Mouse (Mus musculus) forebrain, postnatal 0 days (tissue): ENCODE measurements at regions not wholly inside any gene's neighbourhood (a gene's known extent, or its start where the extent isn't known, plus 50 kb on each side); places are given as distances from the start of the nearest gene placed in this dataset.
A peak's percentile ranks its signal among the peaks of the same experiment; 100 is the strongest.

ENCODE experiments used
- ATAC-seq: fragments of 200-750 bp; cut with Nextera tagmentation; 2 replicates; pipeline ENCODE4 v1.8.0; 2017; ENCODE audit warnings: mild to moderate bottlenecking, moderate library complexity
- DNase-seq: peaks from one replicate; pipeline ENCODE4 v3.0.0-alpha.2; 2015
- H3K27ac ChIP-seq: fragments of 300-500 bp; sonication (generic); 2 replicates; pipeline ENCODE4 v1.5.1; 2014; ENCODE audit warnings: low read depth, mild to moderate bottlenecking, antibody characterized with exemption, low read length, moderate library complexity, mixed read lengths
- H3K27me3 ChIP-seq: fragments of 300-500 bp; sonication (generic); 2 replicates; pipeline ENCODE4 v1.6.1; 2014; ENCODE audit warnings: mild to moderate bottlenecking, low read length, mixed read lengths; ENCODE audit not compliant: insufficient read depth
- H3K36me3 ChIP-seq: fragments of 300-500 bp; sonication (generic); 2 replicates; pipeline ENCODE4 v1.6.1; 2014; ENCODE audit warnings: mild to moderate bottlenecking, moderate library complexity; ENCODE audit not compliant: insufficient read depth
- H3K4me1 ChIP-seq: fragments of 300-500 bp; sonication (generic); 2 replicates; pipeline ENCODE4 v1.6.1; 2014; ENCODE audit warnings: antibody characterized with exemption; ENCODE audit not compliant: insufficient read depth
- H3K4me2 ChIP-seq: fragments of 300-500 bp; sonication (generic); 2 replicates; pipeline ENCODE4 v1.6.1; 2014; ENCODE audit warnings: low read depth, mild to moderate bottlenecking, moderate library complexity
- H3K4me3 ChIP-seq: fragments of 300-500 bp; sonication (generic); 2 replicates; pipeline ENCODE4 v1.5.1; 2014; ENCODE audit warnings: low read depth, low read length, mixed read lengths
- H3K9ac ChIP-seq: fragments of 300-500 bp; sonication (generic); 2 replicates; pipeline ENCODE4 v1.6.1; 2014; ENCODE audit warnings: mild to moderate bottlenecking
- H3K9me3 ChIP-seq: fragments of 300-500 bp; sonication (generic); 2 replicates; pipeline ENCODE4 v1.6.1; 2016; ENCODE audit warnings: low read length
- CTCF ChIP-seq: sonication (generic); IDR thresholded peaks from 2 replicates; pipeline ENCODE4 v1.5.1; 2016; ENCODE audit warnings: antibody characterized with exemption, control low read depth, low read depth
- WGBS: fragments of 180-500 bp; shearing (Covaris S2); extraction: QIAGEN DNeasy Blood & Tissue Kit; methylation state at CpG from one replicate; pipeline ENCODE4 v1.1.7; 2014; 5-methylcytosine and 5-hydroxymethylcytosine counted together

- WGBS, result 43% methylated on average over 8 of the region's 8 CpGs
- no peak overlapping the region for H3K27ac ChIP-seq
- H3K9me3 ChIP-seq, result no peaks in the 10 kb centered on the region
- no peak overlapping the region for H3K4me2 ChIP-seq
- TF ChIP-seq CTCF, result no peak
- H3K27me3 ChIP-seq, result no peaks in the 10 kb centered on the region
- no peak for ATAC-seq
- no peak for DNase-seq
- no peak overlapping the region for H3K4me3 ChIP-seq
- H3K36me3 ChIP-seq, result no peaks in the 10 kb centered on the region
- no peaks in the 10 kb centered on the region for H3K4me1 ChIP-seq
- no peak overlapping the region for H3K9ac ChIP-seq
Measured at GRCm38 (mm10) chr8:15610217-15610616, 564.3 kb upstream of the BB014433 start.

- 49% methylated on average over 7 of the region's 7 CpGs for WGBS
- H3K9ac ChIP-seq, result no peak overlapping the region
- H3K9me3 ChIP-seq, result no peaks in the 10 kb centered on the region
- DNase-seq (no peak), ATAC-seq (no peak)
- H3K4me1 ChIP-seq, result no peaks in the 10 kb centered on the region
- no peak for TF ChIP-seq CTCF
- H3K4me2 ChIP-seq, result no peak overlapping the region
- H3K27me3 ChIP-seq, result no peaks in the 10 kb centered on the region
- no peak overlapping the region for H3K27ac ChIP-seq
- no peak overlapping the region for H3K4me3 ChIP-seq
- H3K36me3 ChIP-seq, result no peaks in the 10 kb centered on the region
Measured at GRCm38 (mm10) chr8:15607598-15608215, 561.8 kb upstream of the BB014433 start.

DNA sequence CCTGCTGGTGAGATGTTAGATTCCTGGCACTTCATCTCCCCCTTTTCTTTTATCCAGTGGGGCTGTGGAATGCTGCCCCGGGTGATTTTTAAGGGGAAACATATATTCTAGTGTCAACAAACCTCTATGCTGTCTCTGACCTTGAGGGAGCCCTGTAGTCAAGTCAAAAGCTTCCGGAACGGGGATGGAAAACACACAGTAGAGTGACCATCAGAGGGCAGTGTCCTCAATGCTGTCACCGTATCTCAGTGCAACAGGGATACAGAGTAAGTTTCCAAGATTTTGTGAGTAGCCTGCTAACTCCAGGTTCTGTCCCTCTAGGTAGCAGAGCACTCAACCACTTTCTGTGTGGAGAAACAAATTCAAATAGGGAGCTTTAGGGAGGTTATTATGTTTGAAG lies 555.7 kb upstream of the BB014433 start:
- Histone ChIP-seq H3K36me3 (no peaks in the 10 kb centered on the region), H3K4me3 (no peak overlapping the region), H3K27ac (no peak overlapping the region), H3K4me2 (no peak overlapping the region), H3K4me1 (no peaks in the 10 kb centered on the region), H3K9me3 (no peaks in the 10 kb centered on the region), H3K9ac (no peak overlapping the region), H3K27me3 (no peaks in the 10 kb centered on the region)
- WGBS, result 75% methylated on average over 4 of the region's 4 CpGs
- TF ChIP-seq CTCF, result peak; percentile 30
- DNase-seq (no peak), ATAC-seq (no peak)

DNA sequence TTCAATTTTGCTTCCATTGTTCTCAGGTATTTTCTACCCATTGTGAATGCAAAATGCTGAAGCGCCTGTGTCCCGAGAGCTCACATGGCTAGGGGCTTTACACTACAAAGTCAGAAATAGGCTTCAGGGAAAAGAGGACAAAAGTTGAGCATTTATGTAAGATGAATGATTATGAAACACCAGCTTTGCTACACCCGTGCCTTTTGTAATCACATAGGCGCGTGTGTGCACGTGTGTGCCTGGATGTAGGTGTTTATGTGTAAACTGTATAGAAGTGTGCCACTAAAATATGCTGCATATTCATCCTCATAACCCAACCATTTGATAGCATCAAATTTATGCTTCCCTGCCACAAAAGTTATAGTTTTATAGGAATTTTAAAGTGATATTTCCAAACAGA lies 547.2 kb upstream of the BB014433 start:
- Histone ChIP-seq H3K9me3 (no peaks in the 10 kb centered on the region), H3K4me3 (no peak overlapping the region), H3K4me2 (no peak overlapping the region), H3K27me3 (no peaks in the 10 kb centered on the region), H3K27ac (no peak overlapping the region), H3K4me1 (no peaks in the 10 kb centered on the region), H3K9ac (no peak overlapping the region), H3K36me3 (no peaks in the 10 kb centered on the region)
- no peak for DNase-seq
- no peak for ATAC-seq
- 78% methylated on average over 6 of the region's 6 CpGs for WGBS
- no peak for TF ChIP-seq CTCF

DNA sequence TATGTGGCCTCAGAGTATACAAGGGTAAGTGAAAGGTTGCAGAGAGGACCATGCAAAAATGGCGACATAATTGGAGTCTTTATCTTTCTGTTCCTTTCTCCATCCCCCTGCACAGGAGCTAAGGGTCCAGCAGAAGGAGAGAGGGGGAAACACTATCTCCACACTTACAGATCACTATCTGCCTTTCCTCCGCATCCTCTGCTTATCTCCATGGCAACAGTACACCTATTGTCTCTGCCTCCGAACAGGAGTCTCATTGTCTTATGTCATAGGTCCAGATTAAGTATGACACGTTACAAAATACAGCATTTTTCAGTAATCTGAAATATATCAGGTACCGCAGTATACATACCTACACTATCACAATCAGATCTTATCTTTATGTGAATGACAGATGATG lies 537.9 kb upstream of the BB014433 start:
- H3K36me3 ChIP-seq, result no peaks in the 10 kb centered on the region
- no peak overlapping the region for H3K9ac ChIP-seq
- no peak overlapping the region for H3K27ac ChIP-seq
- no peaks in the 10 kb centered on the region for H3K4me1 ChIP-seq
- ATAC-seq, result peak; percentile 69; the same call in 1 of the 2 replicates
- no peak overlapping the region for H3K4me2 ChIP-seq
- no peak overlapping the region for H3K4me3 ChIP-seq
- TF ChIP-seq CTCF, result no peak
- 35% methylated on average over 5 of the region's 5 CpGs for WGBS
- no peak for DNase-seq
- no peaks in the 10 kb centered on the region for H3K9me3 ChIP-seq
- H3K27me3 ChIP-seq, result no peaks in the 10 kb centered on the region

GRCm38 (mm10) chr8:15570091-15570490 lies 524.2 kb upstream of the BB014433 start:
- H3K27me3 ChIP-seq, result no peaks in the 10 kb centered on the region
- no peak for TF ChIP-seq CTCF
- H3K4me1 ChIP-seq, result no peaks in the 10 kb centered on the region
- H3K36me3 ChIP-seq, result no peaks in the 10 kb centered on the region
- H3K4me3 ChIP-seq, result no peak overlapping the region
- WGBS, result 90% methylated on average over 5 of the region's 5 CpGs
- no peak overlapping the region for H3K9ac ChIP-seq
- DNase-seq (no peak), ATAC-seq (no peak)
- no peaks in the 10 kb centered on the region for H3K9me3 ChIP-seq
- no peak overlapping the region for H3K27ac ChIP-seq
- H3K4me2 ChIP-seq, result no peak overlapping the region

DNA sequence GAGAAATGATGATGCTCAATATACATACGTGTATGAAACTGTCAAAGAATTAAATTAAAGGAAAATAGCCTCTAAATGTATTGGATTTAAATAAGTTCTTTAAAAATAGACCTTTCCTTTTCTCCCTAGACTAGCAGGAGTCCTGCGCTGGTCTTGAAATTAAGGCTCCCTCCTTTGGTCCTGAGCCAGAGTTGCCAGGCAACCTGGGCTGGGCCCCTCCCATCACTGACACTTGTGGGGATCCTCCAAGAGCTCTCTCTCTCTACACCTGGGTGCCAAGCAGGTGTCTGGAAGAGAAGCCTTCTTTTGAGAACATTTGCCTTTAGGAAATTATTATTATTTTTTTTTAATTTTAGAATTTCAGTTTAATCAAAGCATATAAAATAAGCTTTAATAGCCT lies 521.9 kb upstream of the BB014433 start:
- no peaks in the 10 kb centered on the region for H3K9me3 ChIP-seq
- TF ChIP-seq CTCF, result no peak
- ATAC-seq, result no peak
- H3K27ac ChIP-seq, result no peak overlapping the region
- no peaks in the 10 kb centered on the region for H3K27me3 ChIP-seq
- H3K36me3 ChIP-seq, result no peaks in the 10 kb centered on the region
- no peaks in the 10 kb centered on the region for H3K4me1 ChIP-seq
- WGBS, result 55% methylated on average over 2 of the region's 2 CpGs
- H3K9ac ChIP-seq, result no peak overlapping the region
- no peak overlapping the region for H3K4me3 ChIP-seq
- DNase-seq, result no peak
- H3K4me2 ChIP-seq, result no peak overlapping the region
